Mouse (Mus musculus) gastrocnemius, adult 2 months (tissue): ENCODE measurements around the gene Tnni2. TPM values are rescaled to one million over a fixed set of nuclear protein-coding genes. Genes with fewer than 3 reads are reported as not detected.

Source experiments
- DNase-seq: peaks from one replicate; pipeline ENCODE4 v3.0.0; 2022
- H3K27ac ChIP-seq: fragments of 200-600 bp; 2 replicates; pipeline ENCODE4 v1.8.1; 2022; ENCODE audit warnings: mild to moderate bottlenecking
- H3K4me3 ChIP-seq: fragments of 200-600 bp; 2 replicates; pipeline ENCODE4 v1.8.1; 2022; ENCODE audit warnings: mild to moderate bottlenecking, moderate library complexity
- CTCF ChIP-seq: fragments of 200-600 bp; IDR thresholded peaks from 2 replicates; pipeline ENCODE4 v1.8.1; 2022; ENCODE audit warnings: antibody characterized with exemption, mild to moderate bottlenecking, moderate library complexity
- intact Hi-C: fragments of 180-260 bp; cut with DNase I; formaldehyde crosslinking; loops from one replicate; pipeline ENCODE4 v1.15.1; 2025
- total RNA-seq, 2 experiments: library from RNA; stranded (reverse); gene quantifications; 2 replicates each; pipeline ENCODE4 v1.2.3; 2021

Tnni2 gene
- total RNA-seq, 2 experiments from 2014 or later = 15,929 to 19,962 TPM

DNA sequence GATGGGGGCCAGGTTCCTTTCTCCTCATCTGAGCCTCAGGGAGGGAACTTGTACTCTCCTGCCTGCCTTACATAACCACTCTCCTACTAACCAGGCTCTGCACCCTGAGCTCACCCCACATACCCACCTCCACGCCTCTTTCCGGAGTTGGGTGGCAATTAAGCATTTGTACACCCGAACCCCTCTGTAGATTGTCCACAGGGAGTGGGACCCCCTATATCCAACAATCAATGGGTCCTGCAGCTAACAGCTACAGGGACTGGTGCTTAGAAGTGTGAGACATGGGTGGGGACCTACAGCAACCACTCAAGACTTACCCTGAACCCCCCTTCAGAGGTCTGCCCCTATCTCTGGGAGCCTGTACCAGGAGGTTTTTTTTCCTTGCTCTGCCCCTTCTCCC lies 39.1 kb downstream of the Tnni2 start:
- Histone ChIP-seq H3K27ac (peak overlapping the region; percentile 98), H3K4me3 (peak overlapping the region; percentile 73)
- intact Hi-C loops = loop anchor here (2.0 kb wide), 1 partner anchor 52 kb away; the partner anchor contains the start of gene Mrpl23
- TF ChIP-seq CTCF = no peak
- peak; percentile 31 for DNase-seq

DNA sequence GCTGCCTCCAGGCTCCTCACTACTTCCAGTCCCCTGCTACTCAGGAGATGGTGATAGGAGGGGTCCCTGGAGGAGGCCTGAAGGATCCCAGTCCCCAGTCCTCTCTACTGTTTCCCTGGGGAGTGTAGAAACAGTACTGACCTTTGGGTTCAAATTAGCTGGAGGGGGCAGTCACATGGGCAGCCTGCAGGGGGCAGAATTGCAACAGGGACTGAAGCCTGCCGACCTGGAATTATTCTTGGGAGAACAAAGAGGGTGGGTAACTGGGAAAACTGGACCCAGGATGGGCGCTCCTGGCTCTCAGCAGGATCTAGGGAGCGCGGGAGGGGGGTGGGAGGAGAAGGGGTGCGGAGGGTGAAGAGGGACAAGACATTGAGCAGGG lies 39.6 kb downstream of the Tnni2 start:
- peak; percentile 81 for TF ChIP-seq CTCF
- peak; percentile 87 for DNase-seq
- peak overlapping the region; percentile 98 for H3K27ac ChIP-seq
- intact Hi-C loops = loop anchor here (2.0 kb wide), 1 partner anchor 52 kb away; the partner anchor contains the start of gene Mrpl23
- peak overlapping the region; percentile 73 for H3K4me3 ChIP-seq

DNA sequence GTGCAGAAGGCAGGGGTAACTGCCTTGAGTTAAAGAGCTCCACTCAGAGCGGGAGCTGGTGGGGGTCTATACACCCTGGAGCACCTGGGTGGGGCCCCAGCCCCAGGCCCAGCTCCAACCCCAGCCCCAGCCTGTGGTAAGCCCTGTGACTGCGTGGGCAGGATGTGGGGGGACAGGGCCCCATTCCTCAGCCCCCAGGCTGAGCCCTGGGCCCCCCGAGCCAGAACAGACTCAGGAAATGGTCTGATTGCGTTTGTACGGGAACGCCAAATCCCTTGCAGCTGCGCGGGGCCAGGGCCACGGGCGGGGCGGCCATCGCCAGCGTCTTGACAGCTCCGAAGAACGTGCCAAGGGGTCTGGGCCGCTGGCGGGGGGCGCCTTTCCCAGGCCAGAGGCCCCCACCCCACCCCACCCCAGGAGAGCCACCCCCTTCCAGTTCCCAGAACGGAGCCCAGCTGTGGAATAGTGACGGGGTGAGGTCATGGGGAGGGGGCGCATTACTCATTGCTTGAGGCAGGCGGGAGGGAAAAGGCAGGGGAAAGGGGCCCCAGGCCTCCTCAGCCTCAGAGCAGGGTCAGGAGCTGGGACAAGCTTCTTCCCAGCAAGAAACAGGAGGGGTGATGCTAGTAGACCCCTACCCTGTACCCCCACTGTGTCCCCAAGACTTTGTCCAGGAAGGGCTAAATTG lies 40.1 kb downstream of the Tnni2 start:
- Histone ChIP-seq H3K27ac (peak overlapping the region; percentile 98), H3K4me3 (peak overlapping the region; percentile 73)
- TF ChIP-seq CTCF = no peak
- peak; percentile 87 for DNase-seq
- intact Hi-C loops = loop anchor here (2.0 kb wide), 1 partner anchor 51 kb away; the partner anchor contains the start of gene Mrpl23

DNA sequence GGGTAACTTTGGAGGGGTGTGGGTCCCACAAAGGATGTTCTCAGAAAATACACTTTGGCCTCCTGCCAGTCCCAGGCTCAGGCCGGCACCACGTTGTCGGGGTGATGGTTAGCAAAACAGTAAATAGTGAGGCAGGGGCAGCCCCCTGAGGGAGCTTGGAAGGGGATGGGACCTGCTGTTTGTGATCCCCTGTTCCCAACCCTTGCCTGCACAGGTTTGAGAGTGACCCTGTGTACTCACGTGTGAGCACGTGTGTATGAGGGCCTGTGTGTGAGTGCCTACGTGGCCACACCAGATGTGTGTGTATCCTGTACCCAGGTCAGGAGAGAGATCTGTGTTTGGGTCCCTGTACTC lies 40.6 kb downstream of the Tnni2 start:
- intact Hi-C loops = no loop called here
- peak; percentile 59 for DNase-seq
- Histone ChIP-seq H3K4me3 (peak overlapping the region; percentile 73), H3K27ac (peak overlapping the region; percentile 98)
- no peak for TF ChIP-seq CTCF

DNA sequence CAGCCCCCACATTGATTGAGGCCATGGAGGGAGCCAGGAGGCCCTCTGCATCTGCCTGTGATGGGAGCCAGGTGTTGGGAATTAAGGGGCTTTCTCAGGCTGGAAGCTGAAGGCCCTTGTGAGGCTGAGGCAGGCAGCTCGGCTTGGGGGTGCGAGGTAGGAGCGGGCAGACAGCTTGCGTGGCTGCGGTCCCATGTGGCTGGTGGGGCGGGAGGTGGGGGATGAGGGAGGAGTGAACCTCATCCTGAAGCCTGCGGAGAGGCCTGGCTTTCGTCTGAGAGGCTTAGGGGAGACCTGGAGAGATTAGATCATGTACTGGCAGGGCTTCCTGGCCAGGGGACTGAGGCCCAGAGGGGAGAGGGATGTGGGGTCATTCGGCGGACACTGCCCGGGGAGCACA lies 41.5 kb downstream of the Tnni2 start:
- DNase-seq = peak; percentile 76
- TF ChIP-seq CTCF = no peak
- Histone ChIP-seq H3K4me3 (peak overlapping the region; percentile 73), H3K27ac (peak overlapping the region; percentile 98)
- intact Hi-C loops = no loop called here

DNA sequence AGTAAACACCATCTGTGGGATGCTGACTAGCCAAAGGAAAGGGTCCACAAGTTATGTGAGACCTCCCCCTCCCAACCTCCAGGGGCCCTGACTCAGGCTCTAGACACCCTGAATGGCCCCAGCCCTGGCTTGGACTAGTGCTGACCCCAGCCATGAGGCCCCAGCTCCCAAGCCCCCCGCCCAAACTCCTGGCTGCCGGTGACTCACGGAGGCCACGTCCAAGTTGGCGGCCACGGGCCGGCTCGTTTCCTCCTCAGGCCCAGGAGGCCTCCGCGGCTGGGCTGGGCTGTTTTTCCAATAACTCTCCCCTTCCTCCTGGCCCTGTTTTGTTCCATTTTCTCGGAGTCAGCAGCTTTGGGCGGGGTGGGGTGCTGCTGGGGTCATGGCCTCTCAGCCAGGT lies 43.2 kb downstream of the Tnni2 start:
- peak overlapping the region; percentile 98 for H3K27ac ChIP-seq
- H3K4me3 ChIP-seq = peak overlapping the region; percentile 38; the same call in 1 of the 2 replicates
- peak; percentile 88 for DNase-seq
- intact Hi-C loops = loop anchor here (5.0 kb wide), 1 partner anchor 98 kb away; no protein-coding TSS in a partner anchor
- no peak for TF ChIP-seq CTCF

DNA sequence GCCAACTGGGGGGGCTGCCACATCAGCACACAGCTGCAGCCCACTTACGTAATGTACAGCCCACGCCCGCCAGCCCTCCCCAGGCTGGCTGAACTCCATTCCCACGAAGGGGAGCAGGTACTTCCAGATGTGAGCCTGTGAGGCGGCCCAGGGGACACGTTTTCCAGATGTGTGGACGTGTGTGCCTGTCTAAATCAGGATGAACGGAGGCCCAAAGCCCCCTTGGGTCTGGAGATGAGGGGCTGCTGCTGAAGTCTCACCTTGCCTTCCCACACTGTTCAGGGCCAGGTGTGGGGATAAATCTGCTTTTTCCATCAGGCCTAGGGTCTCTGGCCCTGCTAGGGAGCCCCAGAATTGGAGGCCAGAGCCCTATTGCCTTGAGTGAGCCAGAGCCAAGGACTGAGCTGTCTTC lies 45.1 kb downstream of the Tnni2 start:
- TF ChIP-seq CTCF = no peak
- H3K27ac ChIP-seq = peak overlapping the region; percentile 98
- peak; percentile 68 for DNase-seq
- intact Hi-C loops = loop anchor here (5.0 kb wide), 1 partner anchor 96 kb away; no protein-coding TSS in a partner anchor
- peak overlapping the region; percentile 4 for H3K4me3 ChIP-seq

DNA sequence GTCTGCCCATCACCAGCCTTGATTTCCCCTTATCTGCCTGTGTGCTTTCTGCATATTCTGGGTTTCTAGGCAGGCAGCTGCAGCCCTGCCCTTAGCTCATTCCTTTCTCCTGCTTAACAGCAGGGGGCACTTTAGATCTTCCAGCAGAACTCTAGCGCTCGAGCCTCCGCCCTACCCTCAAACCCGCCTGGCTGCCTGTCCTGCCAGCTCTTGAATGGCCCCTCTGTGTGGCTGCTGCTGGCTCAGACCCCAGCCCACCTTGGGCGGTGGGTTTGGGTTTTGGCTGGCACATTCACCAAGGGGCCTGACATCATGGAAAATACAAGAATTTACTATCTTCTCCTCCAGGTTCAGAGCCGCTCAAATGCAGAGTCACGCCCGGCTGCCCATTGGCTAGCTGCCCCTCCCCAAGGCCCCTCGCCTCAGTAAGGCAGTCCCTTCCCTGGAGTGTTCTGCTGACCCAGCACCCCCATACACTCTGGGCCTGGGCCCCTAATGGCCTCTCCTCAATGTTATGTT lies 45.8 kb downstream of the Tnni2 start:
- TF ChIP-seq CTCF = peak; percentile 73
- Histone ChIP-seq H3K27ac (peak overlapping the region; percentile 98), H3K4me3 (peak overlapping the region; percentile 58)
- intact Hi-C loops = loop anchor here (5.0 kb wide), 1 partner anchor 95 kb away; no protein-coding TSS in a partner anchor
- DNase-seq = peak; percentile 79

DNA sequence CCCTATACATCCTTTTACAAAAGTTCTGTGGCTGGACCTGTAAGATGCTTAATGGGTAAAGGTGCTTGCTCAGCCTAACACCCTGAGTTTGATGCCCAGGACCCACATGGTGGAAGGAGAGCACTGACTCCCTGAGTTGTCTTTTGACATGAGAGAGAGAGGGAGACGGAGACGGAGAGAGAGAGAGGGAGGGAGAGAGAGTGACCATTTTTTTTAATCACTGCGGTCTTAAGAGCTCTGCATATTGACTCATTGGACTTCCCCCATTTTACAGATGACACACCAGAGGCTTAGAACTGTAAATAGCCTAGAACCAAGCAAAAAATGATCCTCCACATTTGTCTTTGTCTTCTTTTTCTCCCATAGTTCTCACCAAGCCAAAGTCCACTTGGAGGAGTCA lies 46.4 kb downstream of the Tnni2 start:
- peak overlapping the region; percentile 98 for H3K27ac ChIP-seq
- no peak for TF ChIP-seq CTCF
- intact Hi-C loops = loop anchor here (5.0 kb wide), 1 partner anchor 94 kb away; no protein-coding TSS in a partner anchor
- DNase-seq = no peak
- peak overlapping the region; percentile 58; the same call in 1 of the 2 replicates for H3K4me3 ChIP-seq

DNA sequence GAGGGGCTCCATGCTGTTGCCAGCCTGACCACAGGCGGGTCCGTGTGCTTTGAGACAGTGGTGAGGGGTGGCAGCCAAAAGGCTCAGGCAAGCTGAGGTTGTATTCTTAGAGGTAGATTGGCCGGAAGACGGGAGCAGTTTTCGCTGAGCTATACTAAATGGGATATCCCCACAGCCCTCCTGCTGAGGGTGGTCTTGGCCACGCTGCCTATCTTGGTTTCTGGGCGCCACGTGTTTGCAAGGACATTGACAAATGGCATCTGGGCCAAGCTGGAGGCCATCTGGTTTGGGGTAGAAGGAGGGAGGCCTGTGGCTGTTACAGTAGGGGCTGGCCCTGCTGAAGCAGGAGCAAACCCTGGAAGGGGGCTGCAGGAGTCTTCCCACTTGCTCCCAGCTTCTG lies 51.9 kb downstream of the Tnni2 start:
- Histone ChIP-seq H3K4me3 (peak overlapping the region; percentile 74), H3K27ac (peak overlapping the region; percentile 98)
- intact Hi-C loops = no loop called here
- no peak for TF ChIP-seq CTCF
- DNase-seq = peak; percentile 85

Other genes starting within 250 kb of the Tnni2 start
- not detected for gene Krtap5-3, start 240.4 kb upstream of the Tnni2 start, total RNA-seq
- not detected for gene Gm7579, start 229.9 kb upstream of the Tnni2 start, total RNA-seq
- not detected for gene Krtap5-5, start 211.8 kb upstream of the Tnni2 start, total RNA-seq
- not detected for gene Gm40460, start 200.7 kb upstream of the Tnni2 start, total RNA-seq
- not detected for gene Gm2431, start 183.5 kb upstream of the Tnni2 start, total RNA-seq
- not detected for gene Gm4559, start 167.4 kb upstream of the Tnni2 start, total RNA-seq
- gene Krtap5-1, start 144.7 kb upstream of the Tnni2 start, total RNA-seq = not detected
- gene Krtap5-4, start 138.3 kb upstream of the Tnni2 start, total RNA-seq = not detected
- 1 to 10 TPM; 3.0 to 4.1 TPM for gene Ifitm10, start 68.1 kb upstream of the Tnni2 start, total RNA-seq
- 1 to 10 TPM; 1.5 to 1.8 TPM for gene Gm49369, start 59.1 kb upstream of the Tnni2 start, total RNA-seq
- gene Ctsd, start 53.8 kb upstream of the Tnni2 start, total RNA-seq = 100 to 1,000 TPM; 411 to 467 TPM
- gene Syt8, start 7.0 kb upstream of the Tnni2 start, total RNA-seq = not detected
- gene Lsp1, start 19.0 kb downstream of the Tnni2 start, total RNA-seq = 10 to 100 TPM; 25.8 to 47.3 TPM
- gene Tnnt3, start 57.0 kb downstream of the Tnni2 start, total RNA-seq = over 10,000 TPM; 28,899 to 38,022 TPM
- 1 to 10 TPM in 1 of 2 experiments, under 1 TPM in 1; 0.89 to 1.4 TPM for gene Mrpl23, start 90.9 kb downstream of the Tnni2 start, total RNA-seq
- 10 to 100 TPM; 26.1 to 32.7 TPM for gene Igf2, start 225.0 kb downstream of the Tnni2 start, total RNA-seq
- gene Gm49394, start 228.1 kb downstream of the Tnni2 start, total RNA-seq = not detected